Mouse (Mus musculus) liver, adult 2 months (tissue): ENCODE data around the gene Tspo2.

Experiments used
- CTCF ChIP-seq: fragments of 200-500 bp; IDR thresholded peaks from 2 replicates; pipeline ENCODE4 v1.5.1; 2011; ENCODE audit warnings: low read depth, low read length, control low read depth
- POLR2A ChIP-seq: fragments of 200-500 bp; IDR thresholded peaks from 2 replicates; pipeline ENCODE4 v1.6.1; 2011; ENCODE audit warnings: low read length, control low read depth; ENCODE audit not compliant: insufficient read depth; ENCODE audit errors: extremely low read depth

DNA sequence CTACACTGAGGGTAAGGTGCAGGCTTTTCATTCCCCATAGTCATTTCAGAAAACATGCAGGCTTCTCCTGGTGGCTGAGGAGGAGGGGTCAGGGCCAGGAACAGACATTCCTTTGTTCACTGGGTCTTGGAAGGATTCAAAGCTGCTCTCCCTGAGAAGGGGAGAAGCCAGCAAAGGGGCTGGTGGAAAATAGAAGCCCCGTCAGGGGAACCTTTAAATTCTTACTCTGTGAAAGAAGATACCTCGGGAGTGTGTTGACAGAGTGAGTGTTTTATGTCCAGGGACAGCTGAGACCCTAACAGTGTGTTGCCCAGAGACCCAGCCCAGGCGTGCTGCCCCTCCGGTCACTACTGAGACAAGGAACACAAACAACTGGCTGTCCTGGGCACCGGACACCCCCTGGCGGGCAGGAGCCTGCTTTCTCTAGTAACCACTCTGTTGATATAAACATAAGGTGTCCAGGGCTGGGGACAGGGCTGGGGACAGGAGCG, 13.9 kb downstream of the Tspo2 start:
- TF ChIP-seq POLR2A (no peak), CTCF (no peak)
